Mouse (Mus musculus) kidney, adult 2 months (tissue): ENCODE results near the gene Usp30.

ENCODE experiments used
- CTCF ChIP-seq: fragments of 200-500 bp; conservative IDR thresholded peaks from 2 replicates; pipeline ENCODE4 v1.5.1; 2011; ENCODE audit warnings: low read depth, mild to moderate bottlenecking, control low read depth, low read length, moderate library complexity, mixed read lengths; ENCODE audit not compliant: insufficient read depth, insufficient read length
- POLR2A ChIP-seq: fragments of 200-500 bp; IDR thresholded peaks from one replicate; pipeline ENCODE4 v1.6.1; 2011; ENCODE audit warnings: low read depth, low read length, control low read depth

GRCm38 (mm10) chr5:114067982-114068381 lies 2.7 kb downstream of the Usp30 start:
- no peak for TF ChIP-seq POLR2A
- TF ChIP-seq CTCF, result no peak
